Mouse (Mus musculus) Muller cell, postnatal 12 days (primary cell): ENCODE results near the gene Clcn6.
A peak's percentile ranks its signal among the peaks of the same experiment; 100 is the strongest.

Experiments used
- DNase-seq: peaks from one replicate; pipeline ENCODE4 v3.0.0-alpha.2; 2015; ENCODE audit errors: inconsistent ontology term

The Clcn6 gene

DNA sequence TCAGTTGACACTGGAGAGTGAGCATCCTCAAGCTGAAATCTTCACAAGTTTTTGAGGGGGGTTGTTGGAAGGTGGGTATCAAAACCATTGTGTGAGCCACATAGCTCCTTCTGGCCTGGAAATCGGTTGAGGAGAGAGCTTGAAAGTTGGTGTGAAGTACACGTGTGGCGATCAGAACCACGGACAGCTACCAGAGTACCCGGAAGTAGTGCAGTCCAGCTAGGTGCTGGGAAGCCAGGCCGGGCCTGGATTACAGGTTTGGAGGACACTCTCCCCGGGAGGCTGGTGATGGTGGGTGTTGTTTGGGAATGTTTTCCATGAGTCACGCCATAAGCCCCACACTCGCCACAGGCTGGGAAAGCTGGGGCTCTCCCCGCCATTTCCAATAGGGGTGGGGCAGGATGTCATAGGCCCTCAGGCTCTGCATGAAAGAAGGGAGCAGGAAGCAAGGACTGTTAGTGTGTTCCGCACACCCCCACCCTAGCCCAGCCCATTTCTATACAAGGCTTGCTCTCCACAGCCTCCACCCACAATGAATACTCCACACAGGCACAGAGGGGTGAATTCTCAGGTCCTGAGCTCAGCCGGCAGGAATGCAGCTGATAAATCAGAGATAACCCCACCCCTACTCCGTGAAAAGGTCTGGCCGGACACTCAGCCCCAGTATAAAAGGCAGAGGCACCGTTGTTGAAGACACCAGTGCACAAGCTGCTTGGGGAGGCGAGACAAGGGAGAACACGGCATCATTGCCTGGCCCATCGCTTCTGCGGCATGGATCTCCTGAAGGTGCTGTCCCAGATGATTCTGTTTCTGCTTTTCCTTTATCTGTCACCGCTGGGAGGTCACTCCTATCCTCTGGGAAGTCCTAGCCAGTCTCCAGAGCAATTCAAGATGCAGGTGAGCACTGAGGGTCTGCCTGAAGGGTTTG is 53.2 kb downstream of the Clcn6 start, which contains the start of gene Nppb:
Gene Nppb, plus strand, starts transcription at position 584 of the 928 bp plus-strand sequence.
- peak; percentile 42 for DNase-seq

DNA sequence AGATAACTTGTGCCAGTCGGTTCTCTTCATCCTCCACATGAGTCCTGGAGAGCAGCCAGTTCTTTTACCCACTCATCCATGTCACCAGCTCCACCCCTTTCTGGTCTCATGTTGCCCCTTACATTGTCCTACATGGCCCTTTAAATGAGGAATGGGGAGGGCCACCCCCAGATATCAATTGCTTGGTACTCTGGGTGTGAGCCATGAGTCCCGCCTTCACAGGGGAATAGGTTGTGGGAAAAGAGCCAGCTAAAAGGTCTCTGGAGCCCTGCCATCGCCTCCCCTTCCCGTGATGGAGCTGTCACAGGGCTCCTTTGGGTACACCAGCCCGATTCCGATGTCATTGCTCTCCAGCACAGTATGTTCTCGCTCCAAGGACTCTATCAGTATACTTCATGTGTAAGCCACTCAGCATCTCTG is 59.2 kb downstream of the Clcn6 start:
- DNase-seq = no peak

DNA sequence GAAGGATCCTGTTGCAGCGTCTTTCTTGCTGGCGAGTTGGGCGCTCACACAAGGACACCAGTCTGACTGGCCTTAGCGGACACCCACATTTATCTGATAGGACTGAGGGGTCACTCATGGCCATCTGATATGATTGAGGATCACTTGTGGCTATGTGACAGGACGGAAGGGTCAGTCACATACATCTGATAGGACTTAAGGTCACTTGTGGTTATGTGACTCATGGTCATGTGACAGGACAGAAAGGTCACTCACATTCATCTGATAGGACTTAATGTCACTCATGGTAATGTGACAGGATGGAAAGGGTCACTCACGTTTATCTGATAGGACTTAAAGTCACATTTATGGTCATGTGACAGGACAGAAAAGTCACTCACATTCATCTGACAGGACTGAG is 60.2 kb downstream of the Clcn6 start:
- no peak for DNase-seq

DNA sequence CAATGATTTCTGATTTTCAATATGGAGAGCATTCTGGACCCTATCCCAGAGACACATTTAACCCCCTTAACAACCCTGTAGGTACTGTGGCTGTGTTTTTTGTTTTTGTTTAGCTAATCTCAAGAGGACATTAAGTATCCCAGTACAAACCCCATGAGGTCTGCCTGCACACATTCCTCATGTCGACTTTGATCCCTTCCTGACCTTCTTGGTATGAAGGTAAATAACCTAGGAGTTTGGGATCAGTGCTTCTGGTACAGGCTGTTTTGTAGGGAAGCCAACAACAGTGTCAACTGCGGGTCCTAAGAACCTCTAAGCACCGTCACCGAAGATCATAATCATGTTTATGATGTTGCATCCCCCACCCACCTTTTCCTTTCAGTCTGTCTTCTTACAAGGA is 60.9 kb downstream of the Clcn6 start:
- no peak for DNase-seq

DNA sequence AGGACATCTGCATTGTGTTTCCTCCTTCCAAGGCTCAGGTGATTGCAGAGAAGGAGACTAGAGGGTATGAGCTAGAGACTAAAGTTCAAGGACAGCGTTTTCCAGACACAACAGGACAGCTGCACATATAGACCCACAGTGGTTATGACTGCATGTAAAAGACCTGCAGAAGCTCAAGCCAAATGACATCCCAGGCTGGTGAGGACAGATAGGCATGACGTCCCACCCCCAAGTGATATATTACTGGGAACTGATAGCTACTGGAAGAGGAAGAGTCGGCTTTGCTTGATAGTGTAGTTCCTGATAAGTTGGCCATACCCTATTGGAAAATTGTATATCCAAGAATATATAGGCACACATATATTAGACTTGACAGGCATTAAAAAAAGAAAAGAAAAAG is 62.4 kb downstream of the Clcn6 start:
- DNase-seq = no peak

DNA sequence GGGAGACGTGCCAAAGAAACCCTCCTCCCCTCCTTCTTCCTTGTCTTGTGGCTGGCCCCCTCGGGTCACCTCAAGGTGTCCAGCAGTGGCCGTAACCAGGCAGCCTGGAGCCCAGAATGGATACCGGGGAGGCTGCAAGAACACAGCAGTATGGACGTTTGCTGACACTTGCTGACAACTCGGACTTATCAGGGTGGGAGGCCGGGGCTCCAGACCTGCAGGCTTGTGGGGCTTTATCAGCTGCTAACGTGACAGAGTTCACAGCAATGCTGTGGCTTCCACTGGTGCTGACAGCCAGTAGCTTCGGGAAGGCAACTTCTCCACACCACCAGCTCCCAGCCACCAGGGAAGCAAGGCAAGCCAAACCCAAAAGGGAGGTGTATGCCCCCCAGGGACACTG is 69.3 kb downstream of the Clcn6 start:
- no peak for DNase-seq

DNA sequence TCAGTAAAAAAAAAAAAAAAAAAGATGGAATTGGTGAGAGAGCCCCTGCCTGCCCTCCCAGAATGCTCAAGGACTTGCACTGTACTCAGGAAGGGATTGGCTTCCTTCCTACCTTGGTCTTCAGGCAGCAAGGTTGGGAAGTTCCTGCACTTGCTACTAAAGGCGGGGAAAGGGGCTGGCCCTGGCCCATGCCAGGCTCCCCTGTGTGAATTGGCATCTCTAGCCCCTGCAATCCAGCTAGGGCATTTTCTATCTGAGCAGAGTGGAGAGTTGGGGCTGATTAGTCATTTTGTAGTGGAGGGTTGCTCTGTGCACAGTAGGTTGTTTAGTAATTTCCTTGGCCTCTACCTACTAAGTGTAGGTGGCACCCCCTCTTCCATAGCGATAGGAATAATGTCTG is 69.8 kb downstream of the Clcn6 start:
- DNase-seq = no peak

DNA sequence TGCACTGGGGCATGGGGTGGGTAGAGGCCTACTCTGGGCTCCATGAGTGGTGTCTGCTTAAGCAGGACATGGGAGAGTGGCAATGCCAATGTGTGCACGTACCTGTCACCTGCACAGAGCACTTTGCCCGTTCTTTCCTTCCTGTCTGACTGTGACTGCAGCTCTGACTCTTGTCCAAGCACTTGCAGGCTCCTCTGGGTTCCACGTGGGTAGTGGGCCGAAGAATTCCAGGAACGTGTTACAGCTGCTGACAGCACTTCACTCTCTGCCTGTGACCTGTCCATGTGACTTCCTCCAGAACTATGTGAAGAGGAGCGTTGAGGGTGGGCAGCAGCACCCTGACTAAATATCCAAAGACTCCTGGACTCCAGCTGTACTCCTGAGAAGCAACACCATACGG is 72.9 kb downstream of the Clcn6 start:
- no peak for DNase-seq

DNA sequence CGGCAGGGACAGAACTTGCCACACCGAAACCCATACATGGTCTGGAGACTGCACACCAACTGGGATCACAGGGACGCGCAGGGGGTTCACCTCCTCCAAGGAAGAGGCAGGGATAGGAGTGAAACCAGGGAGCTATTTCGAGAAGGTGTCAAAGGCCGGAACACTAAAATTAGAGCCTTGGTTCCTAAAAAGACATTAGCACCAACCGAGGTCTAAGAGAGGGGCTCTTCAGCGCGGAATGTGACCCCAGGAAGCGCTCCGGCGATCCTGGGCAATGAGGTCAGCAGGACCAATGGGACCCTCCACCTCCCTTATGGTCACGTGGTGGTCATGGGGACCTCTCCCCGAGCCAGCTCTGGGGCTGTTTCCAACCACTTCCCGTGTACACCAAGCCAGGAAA is 75.0 kb downstream of the Clcn6 start:
- DNase-seq = no peak

DNA sequence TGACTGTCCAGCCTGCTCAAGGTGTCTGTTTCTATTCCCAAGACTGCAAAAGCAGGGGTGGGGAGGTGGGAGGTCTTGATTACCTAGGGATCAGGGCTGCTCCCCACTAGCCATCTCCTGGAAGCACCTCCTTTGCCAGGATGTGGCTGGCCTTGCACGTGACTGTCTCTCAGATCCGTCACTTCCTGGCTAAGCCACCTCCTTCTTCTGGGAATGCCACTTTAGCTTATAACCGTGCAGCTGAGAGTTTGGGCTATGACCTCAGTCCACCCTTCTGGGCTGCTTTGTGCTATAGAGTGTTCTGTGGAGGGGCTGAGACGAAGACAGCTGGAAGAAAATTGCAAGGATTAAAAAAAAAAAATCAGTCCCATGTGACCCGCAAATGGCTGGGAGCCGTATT is 75.8 kb downstream of the Clcn6 start:
- no peak for DNase-seq

DNA sequence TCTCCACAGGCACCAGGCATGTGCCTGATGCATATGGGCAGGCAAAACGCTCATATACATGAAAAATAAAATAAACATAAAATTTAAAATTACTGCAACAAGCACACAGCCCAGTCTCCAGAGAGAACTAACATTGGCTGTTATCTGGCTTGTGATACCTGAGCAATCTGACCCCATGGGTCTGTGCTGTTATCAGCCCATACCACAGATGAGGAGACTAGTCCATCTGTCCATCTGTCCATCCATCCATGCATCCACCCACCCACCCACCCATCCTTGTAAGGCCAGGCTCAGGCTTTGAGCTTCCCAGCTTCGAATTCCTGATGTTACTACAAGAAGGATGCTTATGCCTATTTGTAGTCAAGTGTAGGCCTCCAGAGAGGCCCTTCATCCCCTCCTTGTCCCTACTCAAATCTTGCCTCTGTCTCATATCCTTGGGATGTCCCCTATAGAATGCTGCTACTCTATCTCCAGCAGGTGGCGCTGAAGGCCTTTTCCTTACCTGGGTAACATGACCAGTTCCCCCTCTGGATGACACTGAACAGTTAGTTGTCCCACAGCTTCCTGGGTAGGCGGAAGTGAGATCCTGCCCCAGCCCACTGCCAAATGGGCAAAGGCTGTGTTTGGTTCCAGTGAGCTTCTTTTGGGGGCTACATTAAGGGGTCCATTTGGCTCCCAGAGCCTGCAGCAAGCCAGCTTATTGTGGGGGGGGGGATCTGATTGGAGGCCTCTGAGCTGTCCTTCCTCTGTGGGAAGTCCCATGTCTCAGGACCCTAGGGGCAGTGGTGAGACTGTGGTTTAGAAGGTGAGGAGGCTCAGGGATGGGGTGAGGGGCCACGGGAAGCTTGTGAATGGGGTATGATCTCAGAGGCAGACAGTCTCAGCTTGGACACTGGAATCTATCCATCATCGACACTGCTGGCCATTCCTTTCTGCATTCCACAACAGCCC is 78.5 kb downstream of the Clcn6 start:
- peak; percentile 54 for DNase-seq

DNA sequence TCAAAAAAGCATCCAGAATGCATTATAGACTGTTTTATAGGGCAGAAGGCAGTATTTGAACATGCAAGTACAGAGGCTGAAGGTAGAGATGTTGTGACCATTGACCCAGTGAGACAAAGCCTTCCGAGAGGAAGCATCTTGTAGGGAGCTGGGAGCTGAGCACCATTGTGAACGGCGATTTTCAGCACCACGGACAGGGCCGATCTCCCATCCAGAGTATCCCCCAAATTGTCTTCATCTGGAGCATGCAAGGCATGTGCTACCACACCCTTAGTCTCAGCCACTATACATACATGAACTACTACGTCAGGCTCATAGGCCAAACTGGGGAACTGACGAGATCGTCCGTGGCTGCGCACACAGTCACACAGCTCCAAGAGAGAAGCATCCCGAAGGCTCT is 81.5 kb downstream of the Clcn6 start:
- no peak for DNase-seq
